Mouse (Mus musculus): ENCODE data around the gene Nxn.

DNA sequence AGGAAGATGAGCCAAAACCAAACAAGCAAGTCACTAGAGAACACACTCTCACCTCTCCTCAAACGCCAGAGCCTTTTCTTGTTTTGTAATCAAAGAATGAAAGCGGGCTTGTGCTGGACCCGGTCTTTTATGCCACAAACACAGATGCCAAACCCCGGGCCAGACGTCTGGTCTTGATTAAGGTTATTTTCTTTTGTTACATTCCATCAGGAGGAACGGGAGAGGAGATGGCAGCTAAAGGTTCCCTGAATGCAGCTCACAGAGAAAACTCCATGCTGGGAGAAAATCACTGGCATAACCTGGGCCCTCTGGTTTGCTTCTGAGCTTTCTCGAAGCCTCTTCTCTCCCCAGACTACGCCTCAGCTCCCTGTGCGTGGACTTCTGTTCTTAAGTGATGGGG lies 55.9 kb downstream of the Nxn start:
- TF ChIP-seq GATA1 (IDR thresholded peaks at IDR 0.05; ENCODE audit: low read length), result no peak
- TF ChIP-seq TAL1 (IDR thresholded peaks at IDR 0.05; ENCODE audit: low read length), result no peak
